Mouse (Mus musculus) G1E (cell line): ENCODE results near the gene Lilra5. TPM values are rescaled to one million over a fixed set of nuclear protein-coding genes. Genes with fewer than 3 reads are reported as not detected.
"Not testable (repeated sequence)": the region's sequence is repeated elsewhere in the genome, so short reads cannot be mapped to it uniquely, and the experiment has no call there.

Experiments used
- ATAC-seq: 2 replicates; pipeline ENCODE4 v1.8.0; 2016; ENCODE audit warnings: mild to moderate bottlenecking; ENCODE audit not compliant: insufficient number of reproducible peaks, poor library complexity, low FRiP score, severe bottlenecking; ENCODE audit errors: extremely low read depth
- DNase-seq: peaks from one replicate; pipeline ENCODE4 v3.0.0; 2012; ENCODE audit warnings: low spot score
- H3K27me3 ChIP-seq: 2 replicates; pipeline ENCODE4 v1.6.1; 2012; ENCODE audit warnings: mild to moderate bottlenecking, low read length, inconsistent platforms; ENCODE audit not compliant: insufficient read depth
- H3K36me3 ChIP-seq: replicated peaks from 2 replicates; pipeline ENCODE3; 2012; ENCODE audit warnings: mild to moderate bottlenecking, inconsistent platforms
- H3K4me1 ChIP-seq: 2 replicates; pipeline ENCODE4 v1.6.1; 2012; ENCODE audit warnings: low read depth, low read length, inconsistent platforms, mixed read lengths; ENCODE audit not compliant: insufficient read depth
- H3K4me3 ChIP-seq: 2 replicates; pipeline ENCODE4 v1.5.1; 2012; ENCODE audit warnings: low read depth, mild to moderate bottlenecking, inconsistent platforms, low read length, moderate library complexity, mixed read lengths
- H3K9me3 ChIP-seq: replicated peaks from 2 replicates; pipeline ENCODE4 v1.6.1; 2012; ENCODE audit warnings: inconsistent platforms
- CTCF ChIP-seq: IDR thresholded peaks from 2 replicates; pipeline ENCODE4 v1.5.1; 2012; ENCODE audit warnings: low read depth, low read length, inconsistent platforms, mixed read lengths
- GATA1 ChIP-seq: IDR thresholded peaks from 2 replicates; pipeline ENCODE4 v1.6.1; 2012; ENCODE audit warnings: borderline replicate concordance, low read length, inconsistent platforms, mixed read lengths
- GATA2 ChIP-seq: IDR thresholded peaks from 2 replicates; pipeline ENCODE4 v1.6.1; 2012; ENCODE audit warnings: low read depth, low read length, inconsistent platforms, borderline replicate concordance
- POLR2AphosphoS5 ChIP-seq: IDR thresholded peaks from 2 replicates; pipeline ENCODE4 v1.6.1; 2012; ENCODE audit warnings: low read depth, low read length, inconsistent platforms; ENCODE audit not compliant: insufficient replicate concordance
- TAL1 ChIP-seq: conservative IDR thresholded peaks from 2 replicates; pipeline ENCODE4 v1.6.1; 2012; ENCODE audit warnings: low read depth, low read length, inconsistent platforms, mixed read lengths
- polyA plus RNA-seq: library from polyadenylated mRNA; stranded (reverse); fragments of >175 nt; gene quantifications from 2 replicates; pipeline ENCODE4 v1.2.3, GENCODE M21; 2012
- total RNA-seq, 2 experiments: library from RNA; stranded (forward) in 1 of 2; stranded (reverse) in 1 of 2; fragments of 200-1000 nt in 1 of 2; fragments of >200 nt in 1 of 2; fragmentation: Nextera tagmentation in 1 of 2; gene quantifications; 2 replicates each; pipeline ENCODE4 v1.2.3; 2014 to 2017

The Lilra5 gene
- total RNA-seq (2014; fragmentation: Nextera tagmentation) (not detected in 2 replicates), total RNA-seq (2017) (not detected in 2 replicates), polyA plus RNA-seq (not detected in 2 replicates)

DNA sequence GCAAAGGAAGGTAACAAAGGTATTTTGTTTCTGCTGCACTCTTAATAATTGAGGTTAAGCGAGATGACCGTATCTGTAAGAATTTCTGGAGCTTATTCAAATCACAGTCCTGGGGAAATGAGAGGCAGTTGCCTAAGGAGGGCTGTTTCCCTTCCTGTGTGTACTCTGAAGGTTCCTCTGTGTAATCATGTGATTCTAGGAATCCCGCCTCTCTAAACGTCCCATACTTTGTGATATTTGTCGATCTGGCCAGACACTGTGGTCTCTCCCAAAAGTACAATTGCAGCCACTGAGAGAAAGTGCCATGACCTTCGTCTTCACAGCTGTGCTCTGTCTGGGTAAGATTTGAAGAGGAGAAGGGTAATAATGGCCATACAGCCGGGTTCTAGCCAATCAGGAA lies at the start of gene Lilra5:
TSS of gene Lilra5 (plus strand) at position 301 of the 400 bp plus-strand sequence.
- DNase-seq (no peak), ATAC-seq (no peak)
- Histone ChIP-seq H3K27me3 (no peaks in the 10 kb centered on the region; the same call in 1 of the 2 replicates), H3K36me3 (no peaks in the 10 kb centered on the region), H3K9me3 (no peaks in the 10 kb centered on the region), H3K4me1 (no peaks in the 10 kb centered on the region), H3K4me3 (no peak within 1 kb of the TSS)
- no peak for TF ChIP-seq GATA2
- TF ChIP-seq POLR2AphosphoS5: no peak
- no peak for TF ChIP-seq TAL1
- no peak for TF ChIP-seq CTCF
- TF ChIP-seq GATA1: no peak

GRCm38 (mm10) chr7:4207126-4207525 lies 30.4 kb upstream of the Lilra5 start:
- TF ChIP-seq GATA1 (no peak), GATA2 (no peak), TAL1 (no peak), POLR2AphosphoS5 (no peak), CTCF (no peak)
- Histone ChIP-seq H3K4me1 (no peaks in the 10 kb centered on the region), H3K27me3 (no peaks in the 10 kb centered on the region), H3K4me3 (no peak overlapping the region), H3K9me3 (no peaks in the 10 kb centered on the region), H3K36me3 (no peaks in the 10 kb centered on the region)
- no peak for DNase-seq
- no peak for ATAC-seq

- ATAC-seq: no peak
- H3K36me3 ChIP-seq: no peaks in the 10 kb centered on the region
- no peak overlapping the region for H3K4me3 ChIP-seq
- H3K27me3 ChIP-seq: no peaks in the 10 kb centered on the region
- no peaks in the 10 kb centered on the region for H3K9me3 ChIP-seq
- no peaks in the 10 kb centered on the region for H3K4me1 ChIP-seq
- DNase-seq: no peak
- TF ChIP-seq POLR2AphosphoS5: no peak
- no peak for TF ChIP-seq GATA2
- no peak for TF ChIP-seq TAL1
- no peak for TF ChIP-seq CTCF
- TF ChIP-seq GATA1: no peak
Measured at GRCm38 (mm10) chr7:4208626-4209025, 28.9 kb upstream of the Lilra5 start.

DNA sequence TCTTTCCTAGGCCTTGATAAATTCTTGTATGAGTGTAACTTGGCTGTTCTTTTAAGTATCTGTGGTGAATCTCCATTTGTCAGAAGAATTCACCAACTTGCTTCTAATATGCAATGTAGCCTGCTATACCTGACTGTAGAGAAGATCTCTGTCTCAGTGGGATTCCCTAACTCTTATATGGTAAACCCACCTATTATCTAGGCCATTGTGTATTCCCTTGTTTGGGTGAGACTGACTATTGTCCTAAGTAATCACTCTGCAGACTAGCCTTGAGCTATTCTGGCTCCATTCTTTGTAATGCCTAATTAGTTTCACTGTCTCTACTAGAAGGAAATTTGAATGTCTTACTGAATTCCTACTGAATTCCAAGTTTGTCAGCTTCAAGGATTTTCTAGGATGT lies 24.1 kb upstream of the Lilra5 start:
- not testable (repeated sequence) for DNase-seq, H3K4me3 ChIP-seq, H3K36me3 ChIP-seq, ATAC-seq, H3K4me1 ChIP-seq, H3K27me3 ChIP-seq, H3K9me3 ChIP-seq

GRCm38 (mm10) chr7:4215396-4215795 lies 22.2 kb upstream of the Lilra5 start:
- ATAC-seq: no peak
- H3K4me3 ChIP-seq: no peak overlapping the region
- TF ChIP-seq TAL1 (no peak), CTCF (no peak), GATA1 (no peak), POLR2AphosphoS5 (no peak), GATA2 (no peak)

DNA sequence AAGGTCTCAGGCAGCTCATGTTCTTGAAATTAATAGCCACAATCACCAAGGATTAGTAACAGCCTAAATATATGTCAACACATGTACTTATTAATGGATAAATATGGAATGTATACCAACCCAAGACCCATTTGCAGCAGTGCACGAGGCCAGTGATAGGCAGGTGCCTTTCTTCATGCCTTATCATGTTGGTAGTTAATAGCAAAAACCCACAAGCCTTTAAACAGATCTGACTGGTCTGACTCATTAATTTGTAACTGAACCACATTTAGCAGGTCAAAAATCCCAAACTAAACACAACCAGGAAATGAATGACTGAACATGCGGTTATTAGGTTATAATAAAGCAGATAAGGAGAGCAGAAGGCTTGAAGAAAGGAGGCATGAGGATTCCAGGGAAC lies 21.7 kb upstream of the Lilra5 start:
- no peaks in the 10 kb centered on the region for H3K9me3 ChIP-seq
- no peak for ATAC-seq
- 0 out of 2 replicates have a peak, but pooled peaks cover 3% of the 10 kb centered on the region for H3K27me3 ChIP-seq
- H3K4me1 ChIP-seq: no peaks in the 10 kb centered on the region
- no peak overlapping the region for H3K4me3 ChIP-seq
- no peak for DNase-seq
- H3K36me3 ChIP-seq: no peaks in the 10 kb centered on the region
- TF ChIP-seq TAL1 (no peak), POLR2AphosphoS5 (no peak), GATA1 (no peak), GATA2 (no peak), CTCF (no peak)

More at GRCm38 (mm10) chr7:4215396-4215795, 22.2 kb upstream of the Lilra5 start:
- no peaks in the 10 kb centered on the region for H3K36me3 ChIP-seq
- H3K9me3 ChIP-seq: no peaks in the 10 kb centered on the region
- H3K4me1 ChIP-seq: no peaks in the 10 kb centered on the region
- 0 out of 2 replicates have a peak, but pooled peaks cover 3% of the 10 kb centered on the region for H3K27me3 ChIP-seq
- no peak for DNase-seq

- ATAC-seq (no peak), DNase-seq (no peak)
- Histone ChIP-seq H3K4me3 (no peak overlapping the region), H3K9me3 (no peaks in the 10 kb centered on the region), H3K27me3 (no peaks in the 10 kb centered on the region; the same call in 1 of the 2 replicates), H3K36me3 (no peaks in the 10 kb centered on the region), H3K4me1 (no peaks in the 10 kb centered on the region)
- TF ChIP-seq CTCF (no peak), POLR2AphosphoS5 (no peak), TAL1 (no peak), GATA1 (no peak)
Measured at GRCm38 (mm10) chr7:4235536-4235935, 2.0 kb upstream of the Lilra5 start.
